Mouse (Mus musculus): Measurements from ENCODE around the gene Grsf1. TPM values are rescaled to one million over a fixed set of nuclear protein-coding genes. Genes with fewer than 3 reads are reported as not detected.

Gene Grsf1
- polyA plus RNA-seq, 1 experiment from 2014 or later = 59.0 TPM

GRCm38 (mm10) chr5:88711128-88711527 lies 35.2 kb upstream of the Grsf1 start:
- Histone ChIP-seq H3K4me2 (replicated peaks; ENCODE audit: low read depth, low read length) (no peak overlapping the region), H3K9ac (replicated peaks; ENCODE audit: low read length) (no peak overlapping the region), H3K27me3 (ENCODE audit: insufficient read depth, low read length) (no peaks in the 10 kb centered on the region), H3K27ac (ENCODE audit: low read length) (no peak overlapping the region), H3K4me1 (ENCODE audit: insufficient read depth, low read length) (no peaks in the 10 kb centered on the region), H3K9me3 (ENCODE audit: low read length) (no peaks in the 10 kb centered on the region), H3K36me3 (ENCODE audit: insufficient read depth, low read length) (no peaks in the 10 kb centered on the region), H3K4me3 (ENCODE audit: low read length) (no peak overlapping the region)
- ATAC-seq (ENCODE audit: low FRiP score, low TSS enrichment) = peak; percentile 39; the same call in 1 of the 2 replicates

GRCm38 (mm10) chr5:88703551-88703950 lies 27.6 kb upstream of the Grsf1 start:
- no peak overlapping the region for H3K27ac ChIP-seq (ENCODE audit: low read length)
- H3K4me2 ChIP-seq (replicated peaks; ENCODE audit: low read depth, low read length) = no peak overlapping the region
- no peaks in the 10 kb centered on the region for H3K4me1 ChIP-seq (ENCODE audit: insufficient read depth, low read length)
- no peaks in the 10 kb centered on the region for H3K36me3 ChIP-seq (ENCODE audit: insufficient read depth, low read length)
- H3K4me3 ChIP-seq (ENCODE audit: low read length) = no peak overlapping the region
- H3K9me3 ChIP-seq (ENCODE audit: low read length) = no peaks in the 10 kb centered on the region
- H3K9ac ChIP-seq (replicated peaks; ENCODE audit: low read length) = no peak overlapping the region
- H3K27me3 ChIP-seq (ENCODE audit: insufficient read depth, low read length) = no peaks in the 10 kb centered on the region
- WGBS = 83% methylated on average over 4 of the region's 4 CpGs
- no peak for ATAC-seq (ENCODE audit: low FRiP score, low TSS enrichment)

DNA sequence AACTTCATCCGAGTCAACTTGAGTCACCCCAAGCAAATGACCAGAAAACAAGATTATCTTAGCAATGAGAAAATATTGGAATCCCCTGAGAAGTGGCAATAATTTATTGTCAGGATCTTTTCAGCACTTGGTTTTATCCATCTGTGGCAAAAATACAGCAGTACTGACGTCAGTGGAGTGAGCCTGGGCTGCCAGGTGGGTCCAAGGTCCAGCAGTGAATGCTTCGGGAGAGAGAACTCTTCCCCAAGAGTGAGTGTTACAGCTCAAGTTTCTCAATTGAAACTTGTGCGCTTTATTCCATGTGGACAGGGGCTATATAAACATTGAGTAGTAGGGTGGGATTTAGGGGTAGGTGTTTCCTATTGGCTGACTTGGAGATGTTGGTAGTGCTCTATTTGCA lies 26.1 kb upstream of the Grsf1 start:
- H3K9me3 ChIP-seq (ENCODE audit: low read length) = no peaks in the 10 kb centered on the region
- WGBS = 57% methylated on average over 4 of the region's 4 CpGs
- 0 out of 2 replicates have a peak, but pooled peaks have one; percentile 35 for ATAC-seq (ENCODE audit: low FRiP score, low TSS enrichment)
- H3K9ac ChIP-seq (replicated peaks; ENCODE audit: low read length) = no peak overlapping the region
- H3K27ac ChIP-seq (ENCODE audit: low read length) = no peak overlapping the region
- H3K36me3 ChIP-seq (ENCODE audit: insufficient read depth, low read length) = no peaks in the 10 kb centered on the region
- no peaks in the 10 kb centered on the region for H3K4me1 ChIP-seq (ENCODE audit: insufficient read depth, low read length)
- H3K4me2 ChIP-seq (replicated peaks; ENCODE audit: low read depth, low read length) = no peak overlapping the region
- no peak overlapping the region for H3K4me3 ChIP-seq (ENCODE audit: low read length)
- H3K27me3 ChIP-seq (ENCODE audit: insufficient read depth, low read length) = no peaks in the 10 kb centered on the region

DNA sequence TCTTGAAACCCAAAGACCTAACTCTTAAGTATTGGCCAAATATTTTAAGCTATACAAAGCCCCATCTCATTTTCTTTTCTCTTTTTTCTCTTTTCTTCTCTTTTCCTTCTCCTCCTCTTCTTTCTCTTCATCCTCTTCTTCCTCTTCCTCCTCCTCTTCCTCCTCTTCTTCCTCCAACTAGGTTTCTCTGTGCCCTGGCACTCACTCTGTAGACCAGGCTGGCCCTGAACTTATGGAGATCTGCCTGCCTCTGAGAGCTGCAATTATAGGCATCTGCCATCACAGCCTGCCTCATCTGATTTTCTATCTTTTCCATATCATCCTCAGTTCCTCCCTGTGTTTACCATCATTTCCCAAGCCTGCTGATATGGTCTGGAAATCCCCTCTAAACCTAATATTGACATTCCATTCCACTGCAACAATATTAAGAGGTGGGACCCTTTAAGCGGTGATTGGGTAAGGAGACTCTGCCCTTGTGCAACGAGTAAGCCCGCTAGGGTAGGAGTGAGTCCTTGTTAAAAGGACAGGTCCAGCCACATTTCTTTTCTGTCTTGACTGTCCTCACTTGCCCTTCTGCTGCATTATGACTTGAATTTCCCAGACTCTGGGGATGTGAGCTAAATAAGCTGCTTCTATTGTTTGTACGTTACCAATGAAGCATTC lies 23.4 kb upstream of the Grsf1 start:
- 74% methylated on average over 4 of the region's 4 CpGs for WGBS
- ATAC-seq (ENCODE audit: low FRiP score, low TSS enrichment) = no peak
- H3K4me2 ChIP-seq (replicated peaks; ENCODE audit: low read depth, low read length) = no peak overlapping the region
- H3K9ac ChIP-seq (replicated peaks; ENCODE audit: low read length) = no peak overlapping the region
- no peaks in the 10 kb centered on the region for H3K4me1 ChIP-seq (ENCODE audit: insufficient read depth, low read length)
- no peak overlapping the region for H3K4me3 ChIP-seq (ENCODE audit: low read length)
- H3K27ac ChIP-seq (ENCODE audit: low read length) = no peak overlapping the region
- no peaks in the 10 kb centered on the region for H3K36me3 ChIP-seq (ENCODE audit: insufficient read depth, low read length)
- H3K27me3 ChIP-seq (ENCODE audit: insufficient read depth, low read length) = no peaks in the 10 kb centered on the region
- no peaks in the 10 kb centered on the region for H3K9me3 ChIP-seq (ENCODE audit: low read length)

GRCm38 (mm10) chr5:88697291-88697690 lies 21.3 kb upstream of the Grsf1 start:
- no peak for ATAC-seq (ENCODE audit: low FRiP score, low TSS enrichment)
- Histone ChIP-seq H3K4me3 (ENCODE audit: low read length) (no peak overlapping the region), H3K4me2 (replicated peaks; ENCODE audit: low read depth, low read length) (no peak overlapping the region), H3K27me3 (ENCODE audit: insufficient read depth, low read length) (no peaks in the 10 kb centered on the region), H3K9ac (replicated peaks; ENCODE audit: low read length) (no peak overlapping the region), H3K36me3 (ENCODE audit: insufficient read depth, low read length) (no peaks in the 10 kb centered on the region), H3K4me1 (ENCODE audit: insufficient read depth, low read length) (no peaks in the 10 kb centered on the region), H3K27ac (ENCODE audit: low read length) (no peak overlapping the region), H3K9me3 (ENCODE audit: low read length) (no peaks in the 10 kb centered on the region)
- 86% methylated on average over 5 of the region's 5 CpGs for WGBS

DNA sequence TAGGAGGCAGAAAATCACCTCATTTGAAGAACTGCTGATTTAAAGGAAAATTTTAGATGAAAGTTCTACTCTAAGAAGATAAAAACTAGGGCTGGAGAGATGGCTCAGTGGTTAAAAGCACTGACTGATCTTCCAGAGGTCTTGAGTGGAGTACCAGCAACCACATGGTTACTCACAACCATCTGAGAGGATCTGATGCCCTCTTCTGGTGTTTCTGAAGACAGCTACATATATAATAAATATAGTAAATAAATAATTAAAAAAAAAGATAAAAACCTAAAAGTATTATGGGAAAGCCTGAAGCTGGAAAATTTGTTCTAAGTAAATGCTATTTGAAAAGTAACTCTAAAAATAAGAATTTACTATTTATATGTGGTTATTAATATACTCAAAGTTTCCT lies 17.1 kb upstream of the Grsf1 start:
- Histone ChIP-seq H3K4me2 (replicated peaks; ENCODE audit: low read depth, low read length) (no peak overlapping the region), H3K36me3 (ENCODE audit: insufficient read depth, low read length) (no peaks in the 10 kb centered on the region), H3K9me3 (ENCODE audit: low read length) (no peaks in the 10 kb centered on the region), H3K27ac (ENCODE audit: low read length) (no peak overlapping the region), H3K9ac (replicated peaks; ENCODE audit: low read length) (no peak overlapping the region), H3K27me3 (ENCODE audit: insufficient read depth, low read length) (no peaks in the 10 kb centered on the region), H3K4me1 (ENCODE audit: insufficient read depth, low read length) (no peaks in the 10 kb centered on the region), H3K4me3 (ENCODE audit: low read length) (no peak overlapping the region)
- no peak for ATAC-seq (ENCODE audit: low FRiP score, low TSS enrichment)

DNA sequence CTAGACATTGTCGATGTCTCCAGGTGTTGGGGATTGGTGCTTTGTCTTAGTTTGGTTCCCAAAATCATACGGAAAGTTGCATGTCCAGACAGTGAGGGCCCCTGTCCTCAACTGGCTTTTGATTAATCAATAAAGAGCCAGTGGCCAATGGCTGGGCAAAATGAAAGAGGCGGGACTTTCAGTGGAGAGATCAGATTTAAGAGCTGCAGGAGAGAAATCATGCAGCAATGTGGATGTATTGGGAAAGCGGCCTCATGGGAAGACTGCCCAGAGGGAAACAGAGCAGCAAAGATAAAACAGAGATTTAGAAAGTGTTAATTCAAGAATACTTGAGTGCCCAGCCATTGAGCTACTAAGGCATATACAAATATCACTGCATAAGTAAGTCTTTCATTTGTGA lies 16.6 kb upstream of the Grsf1 start:
- Histone ChIP-seq H3K27me3 (ENCODE audit: insufficient read depth, low read length) (no peaks in the 10 kb centered on the region), H3K4me1 (ENCODE audit: insufficient read depth, low read length) (no peaks in the 10 kb centered on the region), H3K9me3 (ENCODE audit: low read length) (no peaks in the 10 kb centered on the region), H3K4me3 (ENCODE audit: low read length) (no peak overlapping the region), H3K4me2 (replicated peaks; ENCODE audit: low read depth, low read length) (no peak overlapping the region), H3K27ac (ENCODE audit: low read length) (no peak overlapping the region), H3K36me3 (ENCODE audit: insufficient read depth, low read length) (no peaks in the 10 kb centered on the region), H3K9ac (replicated peaks; ENCODE audit: low read length) (no peak overlapping the region)
- 88% methylated on average over 4 of the region's 4 CpGs for WGBS
- ATAC-seq (ENCODE audit: low FRiP score, low TSS enrichment) = no peak

- no peaks in the 10 kb centered on the region for H3K4me1 ChIP-seq (ENCODE audit: insufficient read depth, low read length)
- H3K36me3 ChIP-seq (ENCODE audit: insufficient read depth, low read length) = no peaks in the 10 kb centered on the region
- no peak overlapping the region for H3K9ac ChIP-seq (replicated peaks; ENCODE audit: low read length)
- no peak overlapping the region for H3K27ac ChIP-seq (ENCODE audit: low read length)
- no peak for ATAC-seq (ENCODE audit: low FRiP score, low TSS enrichment)
- WGBS = 68% methylated on average over 6 of the region's 6 CpGs
- H3K9me3 ChIP-seq (ENCODE audit: low read length) = no peaks in the 10 kb centered on the region
- no peak overlapping the region for H3K4me3 ChIP-seq (ENCODE audit: low read length)
- H3K27me3 ChIP-seq (ENCODE audit: insufficient read depth, low read length) = no peaks in the 10 kb centered on the region
- H3K4me2 ChIP-seq (replicated peaks; ENCODE audit: low read depth, low read length) = no peak overlapping the region
Measured at GRCm38 (mm10) chr5:88691506-88692095, 15.6 kb upstream of the Grsf1 start.

GRCm38 (mm10) chr5:88690681-88691505 lies 14.9 kb upstream of the Grsf1 start:
- H3K9me3 ChIP-seq (ENCODE audit: low read length) = no peaks in the 10 kb centered on the region
- no peak overlapping the region for H3K4me3 ChIP-seq (ENCODE audit: low read length)
- 42% methylated on average over 10 of the region's 10 CpGs for WGBS
- no peak overlapping the region for H3K4me2 ChIP-seq (replicated peaks; ENCODE audit: low read depth, low read length)
- no peaks in the 10 kb centered on the region for H3K4me1 ChIP-seq (ENCODE audit: insufficient read depth, low read length)
- peaks cover 5% of the 10 kb centered on the region; the same call in 1 of the 2 replicates for H3K27me3 ChIP-seq (ENCODE audit: insufficient read depth, low read length)
- H3K9ac ChIP-seq (replicated peaks; ENCODE audit: low read length) = no peak overlapping the region
- no peak for ATAC-seq (ENCODE audit: low FRiP score, low TSS enrichment)
- no peak overlapping the region for H3K27ac ChIP-seq (ENCODE audit: low read length)
- H3K36me3 ChIP-seq (ENCODE audit: insufficient read depth, low read length) = no peaks in the 10 kb centered on the region
